Mouse (Mus musculus) G1E-ER4 (cell line): ENCODE data around the gene Tpte. TPM values are rescaled to one million over a fixed set of nuclear protein-coding genes. Genes with fewer than 3 reads are reported as not detected.

Experiments
- GATA1 ChIP-seq: IDR thresholded peaks from one replicate; pipeline ENCODE4 v1.8.0; 2012; ENCODE audit warnings: low read length, inconsistent platforms
- polyA plus RNA-seq: library from polyadenylated mRNA; stranded (reverse); fragments of >175 nt; gene quantifications from 2 replicates; pipeline ENCODE4 v1.2.3, GENCODE M21; 2012

Gene Tpte
- not detected in 2 replicates for polyA plus RNA-seq

DNA sequence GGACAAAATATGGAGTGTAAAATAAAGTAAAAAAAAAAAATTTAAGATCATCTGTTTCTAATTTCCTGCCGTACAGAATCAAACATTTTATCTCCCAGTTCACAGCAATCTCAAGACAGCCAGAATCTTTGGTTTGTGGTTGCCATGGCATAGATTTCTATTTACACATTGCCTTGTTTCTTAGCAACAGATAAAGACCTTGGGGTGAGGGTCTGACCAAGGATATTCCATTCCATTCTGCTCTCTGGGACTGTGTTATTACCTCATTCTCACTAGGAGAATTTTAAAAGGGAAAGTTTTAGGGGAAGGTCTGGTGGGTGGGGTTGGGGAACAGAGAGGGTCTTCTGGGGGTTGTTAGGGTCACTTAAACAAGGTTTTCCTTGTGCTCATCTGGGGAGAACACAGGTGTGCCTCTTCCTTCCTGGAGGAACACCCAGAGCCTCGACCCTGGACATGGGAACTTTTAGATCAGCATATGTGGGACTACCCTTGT lies at the start of gene Tpte:
Gene Tpte, plus strand, starts transcription at position 443 of the 493 bp plus-strand sequence.
- TF ChIP-seq GATA1: no peak

DNA sequence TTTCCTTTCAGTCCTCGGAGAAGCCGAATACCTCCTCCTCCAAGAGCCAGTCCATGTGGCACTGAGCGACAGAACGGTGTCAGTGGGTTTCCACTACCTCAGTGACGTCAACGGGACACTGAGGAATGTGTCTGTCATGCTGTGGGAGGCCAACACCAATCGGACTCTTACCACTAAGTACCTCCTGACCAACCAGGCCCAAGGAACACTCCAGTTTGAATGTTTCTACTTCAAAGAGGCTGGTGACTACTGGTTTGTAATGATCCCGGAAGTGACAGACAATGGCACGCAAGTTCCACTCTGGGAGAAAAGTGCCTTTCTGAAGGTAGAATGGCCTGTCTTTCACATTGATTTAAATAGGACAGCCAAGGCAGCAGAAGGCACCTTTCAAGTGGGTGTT lies 40.3 kb upstream of the Tpte start:
- no peak for TF ChIP-seq GATA1

DNA sequence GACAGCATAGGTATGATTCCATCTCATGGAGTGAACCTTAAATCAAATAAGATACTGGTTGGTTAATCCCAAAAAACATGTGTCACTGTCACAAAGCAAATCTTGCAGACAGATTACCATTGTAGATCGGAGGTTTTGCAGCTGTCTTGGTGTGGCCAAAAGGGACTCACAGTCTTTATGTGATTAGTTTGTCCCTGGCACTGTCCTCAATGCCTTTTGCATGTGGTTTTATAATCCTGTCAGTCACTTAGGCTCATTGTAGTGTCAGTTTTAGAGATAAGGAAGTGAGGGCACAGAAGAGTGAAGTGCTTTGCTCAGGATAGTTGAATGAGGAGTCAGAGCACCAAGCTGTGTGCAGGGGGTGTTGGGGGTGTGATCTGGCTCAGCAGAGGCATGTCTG lies 37.6 kb upstream of the Tpte start:
- no peak for TF ChIP-seq GATA1

DNA sequence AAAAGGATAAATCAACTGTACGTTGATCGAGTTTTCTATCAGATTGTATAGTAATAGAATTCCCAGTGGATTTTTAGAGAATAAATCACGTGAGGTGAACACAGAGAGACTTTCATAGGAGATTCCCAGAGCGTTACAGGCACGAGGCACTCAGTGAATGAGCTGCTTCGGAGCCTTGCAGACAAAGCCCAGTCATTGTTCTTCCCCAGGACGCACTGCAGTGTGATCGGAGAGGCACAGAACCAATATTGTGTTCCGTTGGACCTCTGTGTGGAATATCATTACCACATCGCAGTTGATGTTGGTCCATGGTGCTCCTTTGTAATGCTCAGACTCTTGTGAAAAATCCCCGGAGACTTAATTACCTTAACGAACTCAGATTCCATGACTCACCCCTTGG lies 35.3 kb upstream of the Tpte start:
- TF ChIP-seq GATA1: no peak

DNA sequence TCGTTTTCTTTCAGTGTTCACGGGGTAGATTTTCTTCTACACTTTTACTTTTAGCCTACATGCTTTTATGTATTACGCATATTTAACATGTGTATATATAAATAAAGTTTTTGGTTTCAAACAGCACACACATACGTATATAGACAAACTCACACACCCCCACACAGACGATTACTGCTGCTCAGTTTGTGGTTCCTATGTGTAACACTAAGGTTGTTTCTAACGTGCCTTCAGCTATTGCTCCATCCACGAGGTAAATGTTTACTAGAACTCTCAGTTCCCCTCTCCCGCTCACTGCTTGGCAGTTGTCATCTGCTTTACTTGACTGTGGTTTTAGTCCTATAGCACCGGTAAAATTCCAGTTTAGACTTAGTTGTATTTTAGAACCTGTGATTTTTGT lies 34.2 kb upstream of the Tpte start:
- TF ChIP-seq GATA1: no peak

DNA sequence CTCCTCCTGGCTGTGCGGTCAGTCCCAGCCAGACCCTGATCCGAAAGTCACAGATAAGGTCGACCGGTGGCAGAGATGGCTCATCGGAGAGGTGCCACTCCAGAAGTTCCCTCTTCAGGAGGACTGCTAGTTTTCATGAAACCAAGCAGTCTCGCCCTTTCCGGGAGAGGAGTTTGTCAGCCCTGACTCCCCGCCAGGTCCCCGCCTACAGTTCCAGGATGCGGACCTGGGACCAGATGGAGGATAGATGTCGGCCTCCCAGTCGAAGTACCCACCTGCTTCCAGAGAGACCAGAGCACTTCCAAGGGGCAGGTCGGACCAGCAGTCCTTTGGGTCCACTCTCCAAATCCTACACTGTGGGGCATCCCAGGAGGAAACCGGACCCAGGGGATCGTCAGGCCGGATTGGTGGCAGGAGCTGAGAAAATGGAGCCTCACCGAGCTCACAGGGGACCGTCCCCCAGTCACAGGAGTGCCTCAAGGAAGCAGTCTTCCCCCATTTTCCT lies 24.2 kb upstream of the Tpte start:
- TF ChIP-seq GATA1: no peak

DNA sequence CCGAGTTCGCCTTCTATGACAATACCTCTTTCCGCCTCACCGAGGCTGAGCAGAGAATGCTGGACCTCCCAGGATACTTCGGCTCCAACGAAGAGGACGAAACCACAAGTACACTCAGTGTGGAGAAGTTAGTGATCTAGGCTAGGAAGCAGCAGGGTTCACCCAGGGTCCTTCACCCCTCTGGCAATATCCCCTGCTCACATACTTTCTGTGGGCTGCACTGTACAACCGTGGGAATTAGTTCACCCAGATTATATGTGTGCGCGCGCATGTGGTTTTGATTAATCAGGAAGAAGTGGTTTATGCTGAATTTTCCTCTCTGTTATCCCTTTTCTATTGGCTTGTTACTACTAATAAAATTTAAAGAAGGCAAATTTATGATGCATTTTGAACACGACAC lies 23.7 kb upstream of the Tpte start:
- no peak for TF ChIP-seq GATA1

DNA sequence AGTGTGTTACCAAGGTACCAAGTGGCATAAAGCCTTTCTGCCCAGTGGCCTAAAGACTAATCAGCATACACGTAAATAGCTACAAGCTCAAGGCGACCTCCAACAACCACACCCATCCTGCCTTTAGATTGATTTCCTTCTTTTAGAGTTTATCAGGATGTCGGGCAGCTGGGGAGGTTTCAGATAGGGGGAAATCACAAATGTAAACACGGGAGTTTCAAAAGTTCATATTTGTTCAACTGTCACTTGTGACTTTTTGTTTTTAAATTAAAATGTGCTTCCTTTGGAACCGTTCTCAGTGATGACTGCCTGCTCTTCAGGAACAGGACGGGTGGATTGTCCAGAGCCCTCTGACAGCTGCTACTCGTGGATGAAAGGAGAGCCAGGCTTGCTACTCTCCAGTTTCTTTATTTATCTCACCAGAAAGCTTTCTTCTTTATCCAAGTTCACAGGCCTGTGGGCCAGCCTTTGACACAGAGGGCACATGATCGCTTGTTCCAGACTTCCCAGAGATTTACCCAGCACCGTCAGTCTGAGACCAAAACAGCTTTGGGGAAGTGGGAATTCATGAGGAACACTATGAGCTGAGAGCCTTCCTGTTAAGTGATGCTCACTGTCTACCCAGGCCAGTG lies 23.0 kb upstream of the Tpte start:
- no peak for TF ChIP-seq GATA1

DNA sequence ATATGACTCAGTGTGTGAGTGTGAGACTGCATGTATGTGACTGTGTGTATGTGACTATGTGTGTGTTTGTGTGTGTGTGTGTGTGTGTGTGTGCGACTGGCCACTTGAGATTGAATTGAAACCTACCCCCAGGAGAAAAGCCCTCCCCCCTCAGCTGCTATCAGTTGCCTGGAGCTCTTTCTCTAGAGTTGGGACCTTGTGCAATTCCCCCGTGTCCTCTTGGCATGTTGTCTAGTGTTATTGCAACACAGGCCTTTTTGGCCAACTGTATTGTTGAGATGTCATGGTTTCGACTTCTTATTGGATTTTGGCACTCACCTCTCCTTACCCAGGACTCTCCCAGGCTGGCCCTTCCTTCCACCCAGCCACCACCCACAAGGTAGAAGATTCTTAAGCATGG lies 21.0 kb upstream of the Tpte start:
- no peak for TF ChIP-seq GATA1

DNA sequence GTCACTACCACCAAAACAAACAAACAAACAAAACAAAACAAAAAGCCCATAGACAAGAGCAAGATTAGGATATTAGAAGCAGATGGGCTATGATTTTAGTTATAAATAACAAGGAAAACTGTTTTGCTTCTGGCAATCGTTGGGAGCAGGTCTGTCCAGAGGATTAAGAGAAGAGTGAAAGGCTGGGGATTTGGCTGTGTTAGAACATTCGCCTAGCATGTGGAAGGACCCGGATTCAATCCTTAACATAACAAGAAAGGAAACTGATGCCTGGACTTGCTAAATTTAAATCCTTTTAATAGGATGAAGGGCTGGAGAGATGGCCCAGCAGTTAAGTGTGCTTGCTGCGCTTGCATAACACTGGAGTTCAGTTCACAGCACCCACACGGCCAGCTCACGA lies 18.9 kb upstream of the Tpte start:
- no peak for TF ChIP-seq GATA1

DNA sequence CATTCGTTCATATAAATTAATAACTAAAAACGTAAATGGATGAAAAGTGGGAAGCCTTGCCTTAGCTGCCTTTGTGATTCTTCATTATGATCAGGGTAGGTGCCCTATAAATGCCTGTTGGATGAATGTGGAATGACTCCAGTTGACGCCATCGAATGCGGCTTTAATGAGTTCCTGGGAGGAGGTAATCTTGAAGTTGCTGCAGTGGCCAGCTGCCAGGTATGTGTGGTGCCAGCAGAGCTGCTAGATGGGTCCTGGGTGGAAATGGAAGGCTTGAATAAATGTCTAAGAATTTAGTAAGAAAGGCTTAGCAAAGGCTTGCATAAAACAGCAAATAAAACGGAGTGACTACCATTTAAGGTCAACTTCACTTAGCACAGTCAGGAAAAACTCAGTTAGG lies 18.5 kb upstream of the Tpte start:
- TF ChIP-seq GATA1: no peak

DNA sequence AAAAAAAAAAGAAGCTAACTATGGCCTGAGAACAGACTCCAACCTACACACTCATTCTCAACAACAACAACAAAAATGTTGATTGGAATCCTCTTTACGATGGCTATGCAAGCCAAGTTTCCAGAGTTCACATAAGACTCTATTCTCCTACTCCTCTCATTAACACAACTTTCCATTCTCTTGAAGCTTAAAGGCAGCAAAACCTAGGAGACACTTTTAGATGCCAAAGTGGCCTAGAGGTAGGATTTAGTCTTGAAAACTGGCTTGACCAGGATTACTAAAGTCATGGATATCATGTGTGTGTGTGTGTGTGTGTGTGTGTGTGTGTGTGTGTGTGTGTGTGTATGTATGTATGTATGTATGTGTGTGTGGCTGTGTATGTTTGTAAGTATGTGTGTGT lies 18.0 kb upstream of the Tpte start:
- TF ChIP-seq GATA1: no peak

DNA sequence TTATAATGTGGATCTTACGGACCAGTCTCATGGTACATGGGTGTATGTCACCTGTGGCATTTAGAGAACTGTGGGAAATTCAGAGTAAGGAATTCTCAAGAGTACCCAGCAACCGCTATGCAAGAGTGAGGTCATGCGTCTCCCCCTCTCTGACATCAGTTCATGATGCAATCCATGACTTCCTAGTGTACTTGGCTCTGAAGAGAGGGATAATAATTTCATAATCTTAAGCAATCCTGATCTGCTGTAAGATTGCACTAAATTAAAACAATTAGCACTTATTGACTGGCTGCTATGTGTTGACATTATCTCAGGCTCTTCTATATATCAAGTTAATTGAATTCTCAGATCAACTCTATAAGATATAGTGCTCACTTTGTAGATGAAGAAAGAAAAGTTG lies 16.4 kb upstream of the Tpte start:
- no peak for TF ChIP-seq GATA1

DNA sequence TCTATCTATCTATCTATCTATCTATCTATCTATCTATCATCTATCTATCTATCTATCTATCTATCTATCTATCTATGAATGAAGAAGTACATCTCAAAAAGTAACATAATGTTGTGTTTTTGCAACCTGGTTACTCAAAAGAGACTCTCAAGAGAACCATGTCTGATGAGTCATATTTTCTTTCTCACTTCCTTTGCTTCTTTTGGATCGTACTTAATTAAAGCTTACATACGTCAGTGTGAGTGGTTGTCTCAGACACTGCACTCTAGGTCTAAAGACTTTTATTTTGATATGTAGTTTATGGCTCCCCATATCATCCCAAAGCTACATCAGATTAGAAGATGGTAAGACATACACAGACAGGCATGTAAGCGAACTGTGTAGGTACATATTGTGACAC lies 10.1 kb upstream of the Tpte start:
- no peak for TF ChIP-seq GATA1

DNA sequence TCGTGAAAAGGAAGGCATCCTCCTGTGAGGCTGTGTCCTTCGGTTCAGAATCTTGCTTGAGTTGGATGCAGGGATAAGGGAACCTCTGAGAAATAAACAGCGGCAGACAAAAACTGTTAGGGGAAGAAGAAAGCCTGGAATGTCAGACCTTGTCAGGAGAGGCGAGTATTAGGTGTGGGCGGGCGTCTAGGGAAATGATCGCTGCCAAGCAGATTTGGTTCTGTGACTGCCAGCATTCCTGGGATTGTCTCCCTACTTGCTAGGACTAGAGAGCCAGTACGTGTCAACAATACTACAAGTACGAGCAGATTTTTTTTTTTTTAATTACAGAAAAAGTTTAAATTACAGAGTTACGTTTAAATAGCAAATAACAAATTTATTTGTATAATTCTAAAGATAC lies 8.6 kb upstream of the Tpte start:
- TF ChIP-seq GATA1: no peak

DNA sequence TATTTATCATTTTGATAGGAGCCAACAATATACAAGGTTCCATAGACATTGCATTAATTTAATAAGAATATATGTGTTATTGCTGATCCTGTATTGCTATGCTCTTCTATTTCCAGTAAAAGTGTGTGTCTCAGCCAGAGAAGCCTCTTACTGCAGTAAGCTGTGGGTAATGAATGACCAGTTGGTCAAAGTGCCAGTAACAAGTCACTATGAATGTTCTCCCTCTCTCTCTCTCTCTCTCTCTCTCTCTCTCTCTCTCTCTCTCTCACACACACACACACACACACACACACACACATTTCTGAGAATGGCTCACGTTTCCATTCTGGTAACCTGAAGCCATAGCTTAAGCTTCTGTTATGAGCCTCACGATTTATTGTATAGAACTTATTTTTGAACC lies 19.1 kb downstream of the Tpte start:
- TF ChIP-seq GATA1: no peak

DNA sequence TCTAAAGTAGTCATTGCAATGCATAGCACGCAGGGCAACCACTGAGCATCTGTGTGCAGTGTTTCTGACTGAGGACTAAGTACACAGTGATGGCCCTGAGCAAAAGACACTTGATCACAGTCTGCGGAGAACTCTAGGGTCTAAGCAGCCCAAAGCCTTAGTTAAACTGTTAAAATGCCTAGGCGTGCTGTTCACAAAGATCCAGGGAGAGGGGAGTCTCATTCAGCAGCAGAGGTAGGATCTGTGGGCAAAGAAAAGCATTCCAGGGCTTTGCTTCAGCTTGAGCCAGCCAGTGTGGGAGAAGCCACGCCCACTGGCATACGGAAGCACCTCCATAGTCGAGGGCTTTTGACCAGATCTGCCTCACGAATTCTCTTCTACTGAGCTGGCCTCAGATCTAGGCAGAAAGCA lies 19.7 kb downstream of the Tpte start:
- TF ChIP-seq GATA1: no peak

DNA sequence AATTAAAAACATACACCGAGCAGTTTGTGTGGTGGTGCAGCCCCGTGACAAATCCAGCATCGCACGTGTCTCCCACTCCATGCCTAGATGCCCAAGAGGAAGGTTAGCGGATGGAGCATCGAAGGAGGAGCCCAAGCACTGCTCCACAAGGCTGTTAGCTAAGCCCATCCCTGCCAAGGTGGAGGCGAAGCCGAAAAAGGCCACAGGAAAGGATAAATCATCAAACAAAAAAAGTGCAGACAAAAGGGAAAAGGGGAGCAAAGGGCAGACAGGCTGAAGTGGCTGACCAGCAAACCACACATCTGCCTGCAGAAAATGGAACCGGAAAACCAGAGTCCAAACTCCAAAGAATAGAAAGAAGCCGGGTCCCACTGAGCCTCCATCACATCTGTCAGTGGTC lies 23.8 kb downstream of the Tpte start:
- no peak for TF ChIP-seq GATA1
